Mouse (Mus musculus) embryonic facial prominence, embryonic 13.5 days (tissue): Measurements from ENCODE around the gene Atp5s. TPM values are rescaled to one million over a fixed set of nuclear protein-coding genes. Genes with fewer than 3 reads are reported as not detected.
A peak's percentile ranks its signal among the peaks of the same experiment; 100 is the strongest.

Experiments
- ATAC-seq: fragments of 200-750 bp; cut with Nextera tagmentation; 2 replicates; pipeline ENCODE4 v1.8.0; 2017; ENCODE audit warnings: low read depth; ENCODE audit not compliant: insufficient number of reproducible peaks, insufficient read depth, low FRiP score, low TSS enrichment
- H3K27ac ChIP-seq: fragments of 300-500 bp; sonication (generic); 2 replicates; pipeline ENCODE4 v1.5.1; 2015; ENCODE audit warnings: moderate library complexity, mild to moderate bottlenecking, inconsistent platforms
- H3K27me3 ChIP-seq: fragments of 300-500 bp; sonication (generic); 2 replicates; pipeline ENCODE4 v1.6.1; 2015; ENCODE audit warnings: mild to moderate bottlenecking, inconsistent platforms
- H3K36me3 ChIP-seq: fragments of 300-500 bp; sonication (generic); 2 replicates; pipeline ENCODE4 v1.6.1; 2015; ENCODE audit warnings: mild to moderate bottlenecking, inconsistent platforms
- H3K4me1 ChIP-seq: fragments of 300-500 bp; sonication (generic); 2 replicates; pipeline ENCODE4 v1.6.1; 2015; ENCODE audit warnings: inconsistent platforms
- H3K4me2 ChIP-seq: fragments of 300-500 bp; sonication (generic); 2 replicates; pipeline ENCODE4 v1.6.1; 2015; ENCODE audit warnings: moderate library complexity, mild to moderate bottlenecking, inconsistent platforms
- H3K4me3 ChIP-seq: fragments of 300-500 bp; sonication (generic); 2 replicates; pipeline ENCODE4 v1.5.1; 2015; ENCODE audit warnings: mild to moderate bottlenecking, inconsistent platforms
- H3K9ac ChIP-seq: fragments of 300-500 bp; sonication (generic); 2 replicates; pipeline ENCODE4 v1.6.1; 2015; ENCODE audit warnings: mild to moderate bottlenecking, inconsistent platforms
- H3K9me3 ChIP-seq: fragments of 300-500 bp; sonication (generic); 2 replicates; pipeline ENCODE4 v1.6.1; 2016; ENCODE audit warnings: inconsistent platforms
- WGBS: fragments of 180-500 bp; shearing (Covaris S2); methylation state at CpG from one replicate; pipeline ENCODE4 v1.1.7; 2015; ENCODE audit warnings: mixed read lengths; 5-methylcytosine and 5-hydroxymethylcytosine counted together
- microRNA counts: library from miRNA; unstranded; fragments of <30 nt; microRNA quantifications from one replicate; lab custom pipeline; 2016
- microRNA-seq: library from miRNA; unstranded; fragments of <30 nt; microRNA quantifications from one replicate; pipeline ENCODE4, GENCODE M21; 2016
- polyA plus RNA-seq: library from polyadenylated mRNA; unstranded; fragments of >200 nt; fragmentation: Nextera tagmentation; extraction: Ambion mirVana; gene quantifications from 2 replicates; pipeline ENCODE4 v1.2.1, GENCODE M21; 2015

Gene Atp5s
- polyA plus RNA-seq, 1 experiment from 2014 or later = 30.4 TPM

DNA sequence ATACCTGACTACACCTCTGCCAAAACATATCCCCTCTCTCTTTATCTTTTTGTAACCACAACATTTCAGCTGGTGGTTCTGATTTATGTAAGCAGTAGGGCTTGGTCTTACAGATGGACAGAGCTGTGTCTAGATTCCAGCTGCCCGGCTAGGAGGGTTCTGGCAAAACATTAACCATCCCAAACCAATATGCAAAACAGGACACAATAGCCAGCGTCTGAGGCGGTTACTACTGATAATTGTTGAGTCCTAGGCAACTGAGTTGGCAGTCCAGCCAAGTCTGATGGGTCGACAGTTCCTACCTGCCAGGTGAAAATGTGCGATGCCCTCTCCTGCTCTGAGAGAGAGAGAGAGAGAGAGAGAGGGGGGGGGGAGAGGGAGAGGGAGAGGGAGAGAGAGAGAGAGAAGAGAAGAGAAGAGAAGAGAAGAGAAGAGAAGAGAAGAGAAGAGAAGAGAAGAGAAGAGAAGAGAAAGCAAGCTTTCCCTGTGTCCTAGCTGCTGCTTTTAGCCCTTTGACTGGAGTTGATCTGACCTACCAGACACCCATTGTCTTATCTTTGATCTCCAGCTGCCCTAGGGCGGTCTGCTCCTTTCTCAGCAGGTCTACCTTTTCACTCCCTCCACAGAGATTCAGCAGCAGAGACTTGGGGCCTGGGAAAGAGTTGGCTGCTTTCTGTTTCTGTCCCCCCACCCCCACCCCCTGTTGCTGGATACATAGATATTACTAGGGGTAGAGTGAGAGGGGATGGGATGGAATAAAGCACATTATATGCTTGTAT is 58.7 kb downstream of the Atp5s start:
- Histone ChIP-seq H3K27ac (no peak overlapping the region), H3K4me3 (no peak overlapping the region), H3K9me3 (no peaks in the 10 kb centered on the region), H3K4me1 (no peaks in the 10 kb centered on the region), H3K4me2 (no peak overlapping the region), H3K27me3 (peaks cover 2% of the 10 kb centered on the region; the same call in 1 of the 2 replicates), H3K36me3 (no peaks in the 10 kb centered on the region), H3K9ac (no peak overlapping the region)
- no peak for ATAC-seq
- WGBS = 53% methylated on average over 6 of the region's 6 CpGs

DNA sequence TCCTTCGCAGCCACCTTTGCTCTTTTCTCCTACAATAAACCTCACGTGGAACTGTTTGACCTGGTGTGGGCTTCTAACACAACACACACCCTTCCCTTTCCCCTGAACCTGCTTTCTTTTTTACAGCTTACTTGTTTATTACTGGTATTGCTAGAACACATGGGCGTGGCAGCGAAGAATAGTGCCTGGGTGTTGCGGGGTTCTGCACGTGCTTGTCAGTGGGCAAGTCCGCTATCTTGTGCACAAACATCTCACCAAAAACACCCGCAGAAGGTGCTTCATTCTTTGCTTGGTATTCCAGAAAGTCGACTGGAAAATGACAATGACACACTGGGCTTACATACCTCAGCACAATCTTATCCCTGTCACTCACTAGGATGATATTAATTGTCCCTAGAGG is 60.7 kb downstream of the Atp5s start:
- Histone ChIP-seq H3K4me3 (no peak overlapping the region), H3K9ac (no peak overlapping the region), H3K27me3 (peaks cover 17% of the 10 kb centered on the region), H3K27ac (no peak overlapping the region), H3K4me2 (no peak overlapping the region), H3K9me3 (no peaks in the 10 kb centered on the region), H3K4me1 (peaks cover 3% of the 10 kb centered on the region), H3K36me3 (no peaks in the 10 kb centered on the region)
- no peak for ATAC-seq
- 87% methylated on average over 9 of the region's 9 CpGs for whole genome bisulfite sequencing

DNA sequence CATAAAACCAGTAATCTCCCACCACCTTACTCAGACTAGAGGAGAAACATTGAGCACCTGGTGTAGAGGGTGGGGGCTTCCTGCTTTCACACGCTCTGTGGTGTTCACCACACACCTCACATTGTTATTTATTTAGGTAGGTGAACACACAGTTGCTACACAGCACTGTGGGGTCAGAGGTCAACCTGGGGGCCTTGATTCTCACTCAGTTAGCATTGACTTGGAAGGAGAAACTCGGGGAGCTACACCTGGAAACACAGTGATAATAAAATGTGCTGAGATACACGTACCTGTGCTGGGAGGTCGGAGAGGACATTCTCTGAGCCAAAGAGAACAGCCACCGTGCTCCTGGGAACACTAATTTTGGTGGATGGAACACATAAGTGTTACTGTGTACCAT is 63.6 kb downstream of the Atp5s start:
- no peak overlapping the region for H3K27ac ChIP-seq
- H3K4me3 ChIP-seq = no peak overlapping the region
- no peaks in the 10 kb centered on the region for H3K36me3 ChIP-seq
- no peaks in the 10 kb centered on the region for H3K9me3 ChIP-seq
- 83% methylated on average over 5 of the region's 5 CpGs for WGBS
- H3K4me1 ChIP-seq = peaks cover 13% of the 10 kb centered on the region
- no peak overlapping the region for H3K4me2 ChIP-seq
- no peak overlapping the region for H3K9ac ChIP-seq
- H3K27me3 ChIP-seq = peaks cover 31% of the 10 kb centered on the region
- no peak for ATAC-seq

DNA sequence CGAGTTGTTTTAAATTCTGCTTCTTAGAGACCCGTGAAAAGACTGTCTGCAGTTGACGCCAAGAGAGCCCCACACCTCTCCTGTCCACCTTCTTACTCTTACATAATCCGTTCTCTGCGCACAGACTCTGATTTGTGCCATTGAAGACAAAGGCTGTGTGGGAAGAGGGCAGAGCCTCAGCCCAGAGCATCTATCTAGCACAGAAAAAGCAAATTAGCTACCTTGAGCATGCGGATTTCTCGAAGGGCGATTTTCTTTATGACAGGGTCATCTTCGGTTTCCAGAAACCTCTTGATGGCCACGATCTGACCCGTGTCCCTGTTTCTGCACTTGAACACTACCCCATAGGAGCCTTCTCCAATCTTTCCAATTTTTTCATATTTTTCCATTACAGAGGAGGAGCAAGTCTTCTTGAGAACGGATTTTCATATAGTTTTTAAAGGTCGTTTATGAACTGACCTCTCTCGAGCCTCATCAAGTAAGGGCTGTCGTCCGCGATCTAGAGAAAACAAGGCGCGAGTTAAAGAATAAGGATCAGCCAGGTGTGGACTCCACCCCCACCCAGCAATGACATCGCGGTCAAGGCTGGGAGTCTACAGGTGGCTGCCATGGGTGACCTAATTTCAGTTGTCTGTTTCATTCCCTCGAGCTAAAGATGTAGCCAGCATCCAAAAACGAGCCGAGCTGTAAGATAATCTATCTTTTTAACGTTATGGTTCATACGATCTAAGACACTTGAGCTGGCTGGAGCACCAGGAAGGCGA is 65.2 kb downstream of the Atp5s start:
- peak overlapping the region; percentile 100 for H3K4me2 ChIP-seq
- no peaks in the 10 kb centered on the region for H3K9me3 ChIP-seq
- peaks cover 13% of the 10 kb centered on the region for H3K4me1 ChIP-seq
- H3K4me3 ChIP-seq = peak overlapping the region; percentile 55
- peak overlapping the region; percentile 74 for H3K9ac ChIP-seq
- H3K36me3 ChIP-seq = no peaks in the 10 kb centered on the region
- H3K27ac ChIP-seq = no peak overlapping the region
- ATAC-seq = no peak
- H3K27me3 ChIP-seq = peaks cover 31% of the 10 kb centered on the region
- 32% methylated on average over 27 of the region's 27 CpGs for WGBS

DNA sequence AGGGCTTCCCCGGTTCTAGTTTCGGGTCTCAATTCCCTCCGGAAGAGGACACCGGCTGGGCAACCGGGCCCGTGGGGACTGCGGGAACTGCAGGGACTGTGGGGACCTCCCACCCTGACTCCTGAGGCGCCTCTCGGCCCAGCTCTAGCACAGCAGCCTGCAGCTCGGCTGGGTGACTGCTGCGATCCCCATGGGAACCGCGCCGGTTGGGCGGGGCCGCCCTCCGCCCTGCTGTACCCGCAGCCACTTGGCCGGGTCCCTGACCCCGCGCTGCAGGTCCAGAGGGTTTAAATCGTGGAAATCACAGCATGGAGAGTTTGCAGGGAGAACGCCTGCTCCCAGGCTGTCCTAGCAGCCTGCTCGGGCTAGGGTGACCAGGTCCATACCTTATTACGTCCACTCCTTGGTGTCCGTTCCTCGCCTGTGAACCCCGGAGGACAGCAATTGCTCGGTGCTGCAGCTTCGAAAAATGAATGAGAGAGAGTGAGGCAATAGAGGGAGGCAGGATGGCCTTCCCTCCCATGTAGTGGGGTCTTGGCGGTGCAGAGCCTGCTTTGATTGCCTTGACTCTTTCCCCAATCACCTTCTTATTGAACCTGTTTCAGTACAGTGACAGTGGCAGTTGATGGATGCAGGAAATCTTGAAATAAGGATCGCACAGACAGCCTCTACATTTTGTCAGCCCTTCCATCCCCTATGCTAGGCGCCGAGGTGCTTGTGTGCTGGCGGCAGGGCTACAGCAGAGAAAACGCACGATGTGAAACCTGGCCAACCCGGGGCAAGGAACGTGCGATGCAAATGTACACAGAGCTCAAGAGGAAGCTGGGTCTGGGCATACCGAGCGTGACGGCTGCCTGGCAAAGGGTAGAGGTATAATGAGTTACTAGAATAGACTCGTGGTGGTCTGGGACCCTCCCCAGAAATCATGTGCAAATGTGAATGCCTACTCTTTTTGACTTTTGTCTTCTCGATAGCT is 66.1 kb downstream of the Atp5s start, which contains the start of gene Cdkl1:
Gene Cdkl1, minus strand, starts transcription at position 738 of the 976 bp plus-strand sequence.
- Histone ChIP-seq H3K4me3 (peak within 1 kb of the TSS; percentile 55), H3K9ac (peak within 1 kb of the TSS; percentile 74), H3K9me3 (no peaks in the 10 kb centered on the region), H3K36me3 (no peaks in the 10 kb centered on the region), H3K4me2 (peak within 1 kb of the TSS; percentile 100), H3K27ac (no peak within 1 kb of the TSS), H3K27me3 (peaks cover 31% of the 10 kb centered on the region), H3K4me1 (peaks cover 13% of the 10 kb centered on the region)
- whole genome bisulfite sequencing = 2% methylated on average over 45 of the region's 45 CpGs
- ATAC-seq = 0 out of 2 replicates have a peak, but pooled peaks have one; percentile 70

MicroRNAs within 50 kb of the gene (microRNA counts, 519-probe panel; counts per million panel counts)
- microRNA mmu-miR-681 (lab: Ali Mortazavi, UCI) = 236 counts per million, percentile 44 among the panel's probes with 10 or more counts

Small RNA genes within 50 kb of the gene (microRNA-seq; reads per million reads assigned to microRNA genes)
- gene Mir681 = not detected

Other genes with a start within 250 kb of the Atp5s start
- gene Vcpkmt, start 141.9 kb upstream of the Atp5s start, polyA plus RNA-seq = 30.8 and 36.9 TPM in 2 replicates
- gene Sos2, start 43.1 kb upstream of the Atp5s start, polyA plus RNA-seq = 12.9 and 13.3 TPM in 2 replicates
- 16.8 and 17.5 TPM in 2 replicates for gene L2hgdh, start 77 bp upstream of the Atp5s start, polyA plus RNA-seq
- gene Cdkl1, start 66.3 kb downstream of the Atp5s start, polyA plus RNA-seq = 1.7 and 2.7 TPM in 2 replicates
- 5.5 and 6.6 TPM in 2 replicates for gene Atl1, start 167.7 kb downstream of the Atp5s start, polyA plus RNA-seq
- 39.5 and 46.3 TPM in 2 replicates for gene Map4k5, start 168.2 kb downstream of the Atp5s start, polyA plus RNA-seq